In genomic region chr4:134297369-134297768, GRCm38 (mm10) we compare ENCODE assay signal across 32 mouse cellular contexts. TPM values are rescaled to one million over a fixed set of nuclear protein-coding genes. Genes with fewer than 3 reads are reported as not detected.
"Had no signal": no experiment of that assay in that cellular context is flagged by ENCODE, and none has a peak within 500 bp of the region (broad histone marks: within the 10 kb centered on the region; RNA-seq: fewer than 3 reads in every experiment).

No protein-coding gene starts in this region.

- DNase-seq: layer of hippocampus, adult 9-11 months; liver; lung, adult 18-20 months; lung, postnatal 10 days; lung, postnatal 36 days; retina, postnatal 1 day; right cerebral cortex, postnatal 25 days; spleen, adult 18-20 months; thymus, adult 2 months; thymus, postnatal 14 days; thymus, postnatal 4 days had no signal

- H3K27ac ChIP-seq: layer of hippocampus, adult 2 months; limb, embryonic 10.5 days; limb, embryonic 13.5 days; liver, embryonic 12.5 days; liver, embryonic 15.5 days; lung, embryonic 15.5 days; midbrain, embryonic 10.5 days; midbrain, embryonic 13.5 days; neural tube, embryonic 13.5 days; stomach, embryonic 15.5 days had no signal

- ATAC-seq: intestine, postnatal 0 days; liver, embryonic 12.5 days; midbrain, embryonic 13.5 days; midbrain, embryonic 16.5 days had no signal

- H3K9me3 ChIP-seq: limb, embryonic 10.5 days; lung, embryonic 15.5 days; midbrain, embryonic 13.5 days; neural tube, embryonic 13.5 days; stomach, embryonic 15.5 days had no signal

- H3K4me1 ChIP-seq: limb, embryonic 13.5 days; liver, embryonic 12.5 days; liver, embryonic 15.5 days; lung, embryonic 15.5 days; midbrain, embryonic 10.5 days; midbrain, embryonic 13.5 days; neural tube, embryonic 13.5 days; stomach, embryonic 15.5 days had no signal

- H3K36me3 ChIP-seq: limb, embryonic 10.5 days; limb, embryonic 13.5 days; liver, embryonic 12.5 days; liver, embryonic 15.5 days; lung, embryonic 15.5 days; midbrain, embryonic 10.5 days; midbrain, embryonic 13.5 days; neural tube, embryonic 13.5 days; stomach, embryonic 15.5 days had no signal

- H3K4me2 ChIP-seq: limb, embryonic 13.5 days; liver, embryonic 12.5 days; liver, embryonic 15.5 days; lung, embryonic 15.5 days; midbrain, embryonic 13.5 days; neural tube, embryonic 13.5 days; stomach, embryonic 15.5 days had no signal

- H3K9ac ChIP-seq: limb, embryonic 13.5 days; liver, embryonic 12.5 days; liver, embryonic 15.5 days; lung, embryonic 15.5 days; midbrain, embryonic 13.5 days; neural tube, embryonic 13.5 days; stomach, embryonic 15.5 days had no signal

- H3K4me3 ChIP-seq: layer of hippocampus, adult 2 months; limb, embryonic 10.5 days; limb, embryonic 13.5 days; liver, embryonic 12.5 days; liver, embryonic 15.5 days; lung, embryonic 15.5 days; megakaryocyte, embryonic 14.5 days; midbrain, embryonic 10.5 days; midbrain, embryonic 13.5 days; myocyte; neural tube, embryonic 13.5 days; stomach, embryonic 15.5 days had no signal

RNA-seq across cellular contexts. Expression of gene Trim63, which starts 17.6 kb away (rescaled TPM):
- total RNA-seq: layer of hippocampus, adult 2 months; layer of hippocampus, postnatal 25 days; monocyte, adult 5-6 weeks; neutrophil, adult 5-6 weeks had no signal
- polyA plus RNA-seq: intestine, embryonic 14.5 days had no signal

RNA-seq across cellular contexts. Expression of gene Grrp1, which starts 43.5 kb away (rescaled TPM):
- total RNA-seq: monocyte, adult 5-6 weeks; neutrophil, adult 5-6 weeks had no signal

RNA-seq across cellular contexts. Expression of gene Slc30a2, which starts 45.6 kb away (rescaled TPM):
- total RNA-seq: layer of hippocampus, adult 2 months; left cerebral cortex, postnatal 25 days; monocyte, adult 5-6 weeks; neutrophil, adult 5-6 weeks had no signal
- polyA plus RNA-seq: limb, embryonic 10.5 days; liver, embryonic 12.5 days had no signal

RNA-seq across cellular contexts. Expression of gene Gm30191, which starts 50.6 kb away (rescaled TPM):
- total RNA-seq: layer of hippocampus, adult 2 months; layer of hippocampus, postnatal 25 days; left cerebral cortex, adult 18-20 months; left cerebral cortex, postnatal 25 days; monocyte, adult 5-6 weeks; neutrophil, adult 5-6 weeks had no signal
- polyA plus RNA-seq: intestine, embryonic 14.5 days; intestine, postnatal 0 days; large intestine, adult 2 months; limb, embryonic 10.5 days; limb, embryonic 13.5 days; liver, embryonic 12.5 days; liver, embryonic 15.5 days; lung, embryonic 15.5 days; midbrain, embryonic 13.5 days; midbrain, embryonic 16.5 days; myocyte; neural tube, embryonic 13.5 days; stomach, embryonic 15.5 days; thymus, adult 2 months had no signal
